Mouse (Mus musculus): ENCODE measurements around the gene Lrfn2. TPM values are rescaled to one million over a fixed set of nuclear protein-coding genes. Genes with fewer than 3 reads are reported as not detected.
A peak's percentile ranks its signal among the peaks of the same experiment; 100 is the strongest.

Gene Lrfn2
- total and polyA plus RNA-seq, 2 experiments from 2014 or later = 16.5 to 28.7 TPM

- no peak for TF ChIP-seq CTCF (IDR thresholded peaks at IDR 0.05; ENCODE audit: low read depth)
- no peaks in the 10 kb centered on the region for H3K36me3 ChIP-seq (ENCODE audit: insufficient read depth)
- no peak overlapping the region for H3K9ac ChIP-seq
- H3K4me1 ChIP-seq (ENCODE audit: insufficient read depth) = 0 out of 2 replicates have a peak, but pooled peaks cover 4% of the 10 kb centered on the region
- no peak overlapping the region for H3K4me2 ChIP-seq (ENCODE audit: low read depth)
- 52% methylated on average over 1 of the region's 1 CpGs for WGBS
- H3K4me3 ChIP-seq (ENCODE audit: low read depth, low read length) = no peak overlapping the region
- DNase-seq (no peak), ATAC-seq (no peak)
- no peak overlapping the region for H3K27ac ChIP-seq (ENCODE audit: low read depth, low read length)
- no peaks in the 10 kb centered on the region for H3K27me3 ChIP-seq (ENCODE audit: insufficient read depth, low read length)
- no peaks in the 10 kb centered on the region for H3K9me3 ChIP-seq (ENCODE audit: low read length)
Observed at GRCm38 (mm10) chr17:48995256-48995993, 63.2 kb downstream of the Lrfn2 start.

DNA sequence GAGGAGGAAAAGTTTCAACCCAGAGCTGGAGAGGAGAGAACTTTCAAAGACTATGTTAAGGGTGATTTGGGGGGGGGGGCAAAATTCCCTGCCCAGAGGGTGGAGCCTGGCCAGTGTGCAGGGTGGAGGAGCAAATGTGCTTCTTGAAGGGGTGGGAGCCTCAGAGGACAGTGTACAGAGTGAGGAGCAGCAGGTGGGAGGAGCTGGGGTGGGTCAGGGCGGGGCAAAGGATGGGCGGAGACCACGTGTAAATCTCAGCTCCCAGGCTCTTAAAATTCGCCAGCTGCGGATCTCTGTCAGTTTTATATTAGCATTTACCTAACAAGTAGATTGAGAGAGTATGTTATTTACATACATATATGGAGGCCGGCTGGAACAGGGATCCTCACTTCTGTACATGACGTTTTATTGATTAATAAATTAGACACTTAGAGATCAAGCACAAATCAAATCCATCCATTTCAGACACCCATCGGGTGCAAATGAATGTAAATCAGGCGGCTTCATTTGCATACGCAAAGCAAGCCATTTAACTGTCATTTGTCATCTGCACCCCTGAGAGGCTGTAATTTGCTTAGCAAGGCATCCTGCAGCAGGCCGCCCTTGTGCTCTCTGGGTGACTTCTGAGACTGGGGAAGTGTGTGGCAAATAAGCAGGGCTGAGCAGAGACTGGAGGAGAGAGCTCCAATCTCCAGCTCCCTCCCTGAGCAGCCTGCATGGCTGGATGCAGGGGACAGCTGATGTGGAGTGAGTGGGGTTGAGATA lies 67.5 kb downstream of the Lrfn2 start:
- Histone ChIP-seq H3K9ac (no peak overlapping the region), H3K4me2 (ENCODE audit: low read depth) (no peak overlapping the region; the same call in 1 of the 2 replicates), H3K4me3 (ENCODE audit: low read depth, low read length) (no peak overlapping the region), H3K9me3 (ENCODE audit: low read length) (no peaks in the 10 kb centered on the region), H3K36me3 (ENCODE audit: insufficient read depth) (no peaks in the 10 kb centered on the region), H3K4me1 (ENCODE audit: insufficient read depth) (0 out of 2 replicates have a peak, but pooled peaks cover 4% of the 10 kb centered on the region), H3K27ac (ENCODE audit: low read depth, low read length) (peak overlapping the region; percentile 35; the same call in 1 of the 2 replicates), H3K27me3 (ENCODE audit: insufficient read depth, low read length) (no peaks in the 10 kb centered on the region)
- ATAC-seq (peak; percentile 91), DNase-seq (peak; percentile 58)
- no peak for TF ChIP-seq CTCF (IDR thresholded peaks at IDR 0.05; ENCODE audit: low read depth)
- whole genome bisulfite sequencing = 7% methylated on average over 11 of the region's 11 CpGs

DNA sequence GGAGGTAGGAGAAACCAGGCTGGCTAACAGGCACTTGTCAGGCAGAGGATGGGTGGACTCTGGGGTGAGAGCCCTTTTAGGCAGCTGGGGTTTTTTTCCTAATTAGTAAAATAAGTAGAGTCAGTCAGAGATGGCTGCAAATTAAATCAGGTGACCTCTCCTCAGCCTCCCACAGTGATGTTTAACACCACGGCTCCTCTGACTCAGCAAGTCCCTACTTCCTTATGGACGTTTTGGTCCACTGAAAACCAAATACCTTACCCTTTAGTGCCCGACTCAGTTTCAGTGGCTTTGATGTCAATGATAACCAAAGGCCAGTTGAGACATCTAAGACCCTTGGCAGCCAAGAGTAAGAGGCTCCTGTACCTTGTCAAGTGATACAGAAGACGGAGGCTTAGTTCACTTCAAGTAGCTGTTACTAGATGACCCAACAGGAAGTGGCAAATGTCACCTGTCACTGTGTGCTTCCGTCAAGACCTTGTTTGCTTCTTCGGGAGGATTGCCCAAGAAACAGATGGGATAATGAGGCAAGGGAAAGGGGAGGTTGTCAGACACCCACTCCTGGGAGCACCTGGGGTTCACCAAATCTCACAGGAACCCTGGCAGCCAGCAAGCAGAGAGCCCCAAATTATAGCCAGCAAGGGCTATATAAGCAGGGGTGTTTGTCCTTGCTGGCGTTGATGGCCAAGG lies 77.3 kb downstream of the Lrfn2 start:
- H3K9ac ChIP-seq = no peak overlapping the region
- no peaks in the 10 kb centered on the region for H3K4me1 ChIP-seq (ENCODE audit: insufficient read depth)
- no peaks in the 10 kb centered on the region for H3K27me3 ChIP-seq (ENCODE audit: insufficient read depth, low read length)
- H3K27ac ChIP-seq (ENCODE audit: low read depth, low read length) = no peak overlapping the region
- no peak for DNase-seq
- no peak for ATAC-seq
- no peak overlapping the region for H3K4me2 ChIP-seq (ENCODE audit: low read depth)
- H3K4me3 ChIP-seq (ENCODE audit: low read depth, low read length) = no peak overlapping the region
- 78% methylated on average over 7 of the region's 7 CpGs for WGBS
- H3K9me3 ChIP-seq (ENCODE audit: low read length) = no peaks in the 10 kb centered on the region
- TF ChIP-seq CTCF (IDR thresholded peaks at IDR 0.05; ENCODE audit: low read depth) = no peak
- no peaks in the 10 kb centered on the region for H3K36me3 ChIP-seq (ENCODE audit: insufficient read depth)

GRCm38 (mm10) chr17:49013876-49014600 lies 81.9 kb downstream of the Lrfn2 start:
- Histone ChIP-seq H3K4me2 (ENCODE audit: low read depth) (no peak overlapping the region), H3K9me3 (ENCODE audit: low read length) (no peaks in the 10 kb centered on the region), H3K4me3 (ENCODE audit: low read depth, low read length) (no peak overlapping the region), H3K36me3 (ENCODE audit: insufficient read depth) (no peaks in the 10 kb centered on the region), H3K27ac (ENCODE audit: low read depth, low read length) (no peak overlapping the region), H3K4me1 (ENCODE audit: insufficient read depth) (no peaks in the 10 kb centered on the region), H3K9ac (no peak overlapping the region), H3K27me3 (ENCODE audit: insufficient read depth, low read length) (no peaks in the 10 kb centered on the region)
- DNase-seq (no peak), ATAC-seq (no peak)
- 81% methylated on average over 7 of the region's 7 CpGs for WGBS
- TF ChIP-seq CTCF (IDR thresholded peaks at IDR 0.05; ENCODE audit: low read depth) = no peak

GRCm38 (mm10) chr17:49015368-49015767 lies 83.2 kb downstream of the Lrfn2 start:
- TF ChIP-seq CTCF (IDR thresholded peaks at IDR 0.05; ENCODE audit: low read depth) = no peak
- Histone ChIP-seq H3K4me1 (ENCODE audit: insufficient read depth) (no peaks in the 10 kb centered on the region), H3K27ac (ENCODE audit: low read depth, low read length) (no peak overlapping the region), H3K4me3 (ENCODE audit: low read depth, low read length) (no peak overlapping the region), H3K36me3 (ENCODE audit: insufficient read depth) (no peaks in the 10 kb centered on the region), H3K27me3 (ENCODE audit: insufficient read depth, low read length) (no peaks in the 10 kb centered on the region), H3K9me3 (ENCODE audit: low read length) (no peaks in the 10 kb centered on the region), H3K4me2 (ENCODE audit: low read depth) (no peak overlapping the region), H3K9ac (no peak overlapping the region)
- DNase-seq (no peak), ATAC-seq (no peak)
- whole genome bisulfite sequencing = 92% methylated on average over 6 of the region's 6 CpGs

DNA sequence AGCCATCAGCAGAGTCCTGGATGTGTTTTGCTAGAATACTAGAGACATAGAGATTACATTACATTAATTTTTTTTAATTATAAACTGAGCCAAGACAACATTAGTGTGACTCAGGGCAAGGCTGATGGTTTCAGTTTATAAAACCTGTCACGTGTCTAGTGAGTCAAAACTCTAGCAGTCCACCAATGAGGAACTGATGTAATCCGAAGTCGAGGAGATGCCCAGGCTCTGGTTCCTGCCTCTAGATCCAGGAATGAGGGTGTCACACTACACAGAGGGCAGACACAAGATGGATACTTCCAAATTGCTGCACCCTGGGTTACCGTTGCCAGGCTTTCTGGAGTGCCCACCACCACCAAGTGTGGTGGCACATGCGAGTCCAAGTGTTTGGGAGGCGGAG lies 84.0 kb downstream of the Lrfn2 start:
- Histone ChIP-seq H3K36me3 (ENCODE audit: insufficient read depth) (no peaks in the 10 kb centered on the region), H3K4me3 (ENCODE audit: low read depth, low read length) (no peak overlapping the region), H3K27ac (ENCODE audit: low read depth, low read length) (no peak overlapping the region), H3K4me2 (ENCODE audit: low read depth) (no peak overlapping the region), H3K4me1 (ENCODE audit: insufficient read depth) (no peaks in the 10 kb centered on the region), H3K9ac (no peak overlapping the region), H3K27me3 (ENCODE audit: insufficient read depth, low read length) (no peaks in the 10 kb centered on the region), H3K9me3 (ENCODE audit: low read length) (no peaks in the 10 kb centered on the region)
- ATAC-seq (no peak), DNase-seq (no peak)
- WGBS = 92% methylated on average over 6 of the region's 6 CpGs
- TF ChIP-seq CTCF (IDR thresholded peaks at IDR 0.05; ENCODE audit: low read depth) = no peak

All from forebrain, postnatal 0 days (tissue).